Mouse (Mus musculus) liver, embryonic 14.5 days (tissue): Measurements from ENCODE around the gene Ttc39a. TPM values are rescaled to one million over a fixed set of nuclear protein-coding genes. Genes with fewer than 3 reads are reported as not detected.

ENCODE experiments used
- ATAC-seq: fragments of 200-750 bp; cut with Nextera tagmentation; 2 replicates; pipeline ENCODE4 v1.8.0; 2017; ENCODE audit warnings: moderate number of reproducible peaks, mild to moderate bottlenecking, moderate library complexity; ENCODE audit not compliant: insufficient read depth
- DNase-seq, 3 experiments: peaks; one replicate each; pipeline ENCODE4 v3.0.0-alpha.2; 2012 to 2013; ENCODE audit warnings: low read depth in 3 of 3, low spot score in 3 of 3
- H3K27ac ChIP-seq: fragments of 300-500 bp; sonication (generic); 2 replicates; pipeline ENCODE4 v1.5.1; 2014; ENCODE audit warnings: moderate library complexity, mild to moderate bottlenecking, control low read depth, inconsistent platforms
- H3K27me3 ChIP-seq: fragments of 300-500 bp; sonication (generic); 2 replicates; pipeline ENCODE4 v1.6.1; 2014; ENCODE audit warnings: mild to moderate bottlenecking, low read length, moderate library complexity; ENCODE audit not compliant: control insufficient read depth, insufficient read depth
- H3K36me3 ChIP-seq: fragments of 300-500 bp; sonication (generic); replicated peaks from 2 replicates; pipeline ENCODE4 v1.6.1; 2014; ENCODE audit warnings: low read depth; ENCODE audit not compliant: control insufficient read depth, insufficient read depth
- H3K4me1 ChIP-seq, 2 experiments: fragments of 200-500 bp in 1 of 2; fragments of 300-500 bp in 1 of 2; sonication (generic) in 1 of 2; replicated peaks; 2 replicates each; pipeline ENCODE4 v1.6.1; 2012 to 2014; ENCODE audit warnings: antibody characterized with exemption in 1 of 2, inconsistent platforms in 1 of 2, low read length in 1 of 2; ENCODE audit not compliant: control insufficient read depth in 2 of 2, insufficient read depth in 2 of 2
- H3K4me2 ChIP-seq: fragments of 300-500 bp; sonication (generic); 2 replicates; pipeline ENCODE4 v1.6.1; 2014; ENCODE audit warnings: low read depth, mild to moderate bottlenecking, control low read depth, moderate library complexity
- H3K4me3 ChIP-seq, 2 experiments: fragments of 200-500 bp in 1 of 2; fragments of 300-500 bp in 1 of 2; sonication (generic) in 1 of 2; 2 replicates each; pipeline ENCODE4 v1.5.1; 2012 to 2014; ENCODE audit warnings: low read depth in 2 of 2, low read length in 2 of 2, mild to moderate bottlenecking in 2 of 2, control low read depth in 1 of 2, inconsistent platforms in 1 of 2, moderate library complexity in 1 of 2; ENCODE audit not compliant: insufficient read depth in 1 of 2
- H3K9ac ChIP-seq: fragments of 300-500 bp; sonication (generic); replicated peaks from 2 replicates; pipeline ENCODE4 v1.6.1; 2014; ENCODE audit warnings: mild to moderate bottlenecking, control low read depth, moderate library complexity
- H3K9me3 ChIP-seq: fragments of 300-500 bp; sonication (generic); 2 replicates; pipeline ENCODE4 v1.6.1; 2016; ENCODE audit warnings: low read length, mixed read lengths; ENCODE audit not compliant: control insufficient read depth
- CTCF ChIP-seq: IDR thresholded peaks from 2 replicates; pipeline ENCODE4 v1.5.1; 2016; ENCODE audit warnings: antibody characterized with exemption, low read depth, control low read depth
- EP300 ChIP-seq: IDR thresholded peaks from 2 replicates; pipeline ENCODE4 v1.6.1; 2016; ENCODE audit warnings: antibody characterized with exemption, low read depth
- WGBS: fragments of 180-500 bp; shearing (Covaris S2); extraction: QIAGEN DNeasy Blood & Tissue Kit; methylation state at CpG from one replicate; pipeline ENCODE4 v1.1.7; 2014; ENCODE audit not compliant: insufficient replicate concordance; 5-methylcytosine and 5-hydroxymethylcytosine counted together
- polyA plus RNA-seq, 2 experiments: library from polyadenylated mRNA; depleted of rRNA in 1 of 2; stranded (reverse) in 1 of 2; unstranded in 1 of 2; fragments of >200 nt; fragmentation: Nextera tagmentation in 1 of 2; extraction: Ambion mirVana in 1 of 2; gene quantifications; 2 replicates each; pipeline versions ENCODE4 v1.2.1 to v1.2.3; 2012 to 2014

The Ttc39a gene
- polyA plus RNA-seq, 2 experiments: 11.7 to 13.6 TPM

DNA sequence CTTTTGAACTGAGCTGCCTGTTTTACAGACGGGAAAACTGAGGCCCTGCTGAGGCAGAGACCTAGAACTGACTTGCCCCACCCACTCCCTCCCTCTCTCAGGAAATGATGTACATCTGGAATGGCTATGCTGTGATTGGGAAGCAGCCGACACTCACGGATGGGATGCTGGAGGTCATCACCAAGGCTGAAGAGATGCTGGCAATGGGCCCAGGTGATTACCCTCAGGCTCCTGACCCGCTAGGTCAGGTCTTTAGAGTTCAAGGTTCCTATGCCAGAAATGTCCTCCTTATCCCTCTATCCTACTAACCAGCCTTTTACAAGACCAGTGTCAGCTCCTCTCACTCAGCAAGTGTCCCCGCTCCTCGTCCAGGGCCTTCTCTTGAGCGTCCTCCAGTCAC, 35.7 kb downstream of the Ttc39a start:
- H3K27ac ChIP-seq: peak overlapping the region; percentile 97
- no peak for DNase-seq

DNA sequence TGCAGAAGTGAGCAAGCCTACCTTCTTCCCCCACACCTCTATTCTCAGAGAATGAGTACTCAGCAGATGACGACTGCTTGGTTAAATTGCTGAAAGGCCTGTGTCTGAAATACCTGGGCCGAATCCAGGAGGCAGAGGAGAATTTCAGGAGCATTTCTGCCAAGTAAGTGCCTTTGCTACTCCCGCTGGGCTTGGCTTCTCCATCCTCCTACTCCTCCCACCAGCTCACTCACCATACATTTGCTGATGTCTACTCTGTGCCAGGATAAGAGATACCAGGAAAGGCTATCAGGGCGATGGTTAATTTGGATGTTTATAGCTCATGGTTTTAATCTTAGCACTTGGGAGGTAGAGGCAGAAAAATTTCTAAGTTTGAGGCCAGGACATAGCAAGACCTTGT, 36.2 kb downstream of the Ttc39a start:
- ATAC-seq (no peak), DNase-seq (peak in 1 of 3 experiments; percentile 54)
- H3K4me1 ChIP-seq: peaks cover 91 to 93% of the 10 kb centered on the region in 2 experiments
- H3K27ac ChIP-seq: peak overlapping the region; percentile 97
- peaks cover 41% of the 10 kb centered on the region for H3K36me3 ChIP-seq
- peak overlapping the region; percentile 52 for H3K4me2 ChIP-seq
- no peaks in the 10 kb centered on the region for H3K27me3 ChIP-seq
- H3K9ac ChIP-seq: peak overlapping the region; percentile 45
- TF ChIP-seq CTCF: no peak
- TF ChIP-seq EP300: 0 out of 2 replicates have a peak, but pooled peaks have one; percentile 7
- 59% methylated on average over 4 of the region's 4 CpGs for WGBS
- H3K4me3 ChIP-seq: peak overlapping the region in 1 of 2 experiments; percentile 20; a peak in 1 of 4 replicates
- H3K9me3 ChIP-seq: no peaks in the 10 kb centered on the region

More for the DNA sequence above, 35.7 kb downstream of the Ttc39a start:
- Histone ChIP-seq H3K9ac (peak overlapping the region; percentile 45), H3K4me3 (no peak overlapping the region; a peak in 1 of 4 replicates), H3K4me2 (peak overlapping the region; percentile 52), H3K36me3 (peaks cover 41% of the 10 kb centered on the region), H3K4me1 (peaks cover 91% of the 10 kb centered on the region in 2 experiments), H3K9me3 (no peaks in the 10 kb centered on the region), H3K27me3 (no peaks in the 10 kb centered on the region)
- 86% methylated on average over 7 of the region's 7 CpGs for WGBS
- TF ChIP-seq CTCF (no peak), EP300 (no peak)
- no peak for ATAC-seq

DNA sequence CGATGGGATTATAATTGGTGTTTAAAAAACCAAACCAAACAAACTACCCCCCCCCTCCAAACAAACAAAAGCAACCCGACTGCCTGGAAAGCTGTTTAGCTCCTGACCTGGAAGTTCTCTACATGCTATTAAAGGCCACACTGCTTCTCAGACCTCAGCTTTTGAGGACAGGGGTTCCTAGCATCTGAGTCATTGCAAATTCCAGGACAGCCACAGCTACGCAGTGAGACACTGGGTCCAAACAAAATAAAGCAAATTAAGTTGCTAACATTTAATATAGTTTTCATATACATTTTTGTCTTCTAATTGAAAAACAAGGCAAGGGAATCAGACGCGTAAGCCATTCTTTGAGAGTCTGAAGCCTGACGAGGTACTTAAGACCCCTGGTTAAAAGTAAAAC, 38.0 kb downstream of the Ttc39a start:
- no peak for TF ChIP-seq CTCF
- no peak for TF ChIP-seq EP300
- no peak overlapping the region for H3K4me3 ChIP-seq
- peak overlapping the region; percentile 77 for H3K9ac ChIP-seq
- 74% methylated on average over 6 of the region's 6 CpGs for WGBS
- H3K4me2 ChIP-seq: peak overlapping the region; percentile 75
- peaks cover 77 to 82% of the 10 kb centered on the region in 2 experiments for H3K4me1 ChIP-seq
- DNase-seq (no peak), ATAC-seq (no peak)
- no peaks in the 10 kb centered on the region for H3K9me3 ChIP-seq
- H3K27me3 ChIP-seq: no peaks in the 10 kb centered on the region
- peak overlapping the region; percentile 97 for H3K27ac ChIP-seq
- H3K36me3 ChIP-seq: peaks cover 40% of the 10 kb centered on the region

DNA sequence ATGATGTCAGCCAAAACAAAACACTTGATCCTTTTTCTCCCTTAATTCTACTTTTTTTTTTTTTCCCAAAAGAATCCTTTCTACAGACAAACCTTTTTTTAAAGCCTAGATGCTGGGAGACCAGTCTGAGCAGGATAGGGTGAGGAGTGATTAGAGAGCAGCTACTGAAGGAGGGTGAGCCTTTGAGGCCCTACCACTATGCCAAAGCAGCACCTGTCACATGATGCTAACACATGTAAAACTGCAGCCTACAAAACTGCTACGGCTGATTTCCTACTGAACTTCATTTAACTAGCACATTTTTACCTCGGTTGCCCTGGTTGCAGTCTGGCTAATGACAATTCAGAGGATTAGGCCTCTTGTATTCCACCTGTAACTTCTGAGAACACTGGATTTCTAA, 38.5 kb downstream of the Ttc39a start:
- Histone ChIP-seq H3K4me2 (peak overlapping the region; percentile 75), H3K27me3 (no peaks in the 10 kb centered on the region), H3K4me1 (peaks cover 75 to 77% of the 10 kb centered on the region in 2 experiments), H3K36me3 (peaks cover 44% of the 10 kb centered on the region), H3K9me3 (no peaks in the 10 kb centered on the region), H3K27ac (peak overlapping the region; percentile 97), H3K4me3 (peak overlapping the region in 1 of 2 experiments; percentile 34; a peak in 2 of 4 replicates), H3K9ac (peak overlapping the region; percentile 77)
- TF ChIP-seq EP300: no peak
- TF ChIP-seq CTCF: no peak
- DNase-seq (no peak), ATAC-seq (peak; percentile 76)
- 25% methylated on average over 2 of the region's 2 CpGs for WGBS

DNA sequence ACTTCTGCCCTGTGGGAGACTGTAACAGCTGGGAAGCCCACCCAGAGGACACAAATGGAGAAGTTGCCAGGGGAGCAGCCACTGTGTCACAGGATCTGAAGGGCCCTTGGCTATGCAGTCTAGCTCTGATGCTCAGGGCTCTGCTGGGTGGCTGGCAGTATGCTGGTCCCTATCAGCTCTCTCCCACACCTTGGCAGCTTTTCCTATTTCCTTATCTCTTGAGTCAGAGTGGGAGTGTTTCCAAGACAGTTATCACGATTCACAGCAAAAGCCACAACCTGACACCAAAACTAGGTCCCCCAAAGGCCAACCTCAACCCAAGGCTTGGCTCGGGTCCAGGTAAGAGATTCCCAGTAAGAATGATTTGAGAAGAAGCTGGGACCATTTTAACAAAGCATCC, 39.0 kb downstream of the Ttc39a start:
- ATAC-seq: peak; percentile 98
- Histone ChIP-seq H3K27me3 (no peaks in the 10 kb centered on the region), H3K27ac (peak overlapping the region; percentile 97), H3K36me3 (peaks cover 47% of the 10 kb centered on the region), H3K9ac (peak overlapping the region; percentile 77), H3K4me1 (peaks cover 70 to 73% of the 10 kb centered on the region in 2 experiments), H3K4me3 (peak overlapping the region in 1 of 2 experiments; percentile 34; a peak in 2 of 4 replicates), H3K4me2 (peak overlapping the region; percentile 75), H3K9me3 (no peaks in the 10 kb centered on the region)
- DNase-seq: peak; percentile 85 to 91 (median 88)
- TF ChIP-seq CTCF (no peak), EP300 (peak; percentile 97)
- WGBS: 20% methylated on average over 2 of the region's 2 CpGs
